Mouse (Mus musculus) embryonic facial prominence, embryonic 15.5 days (tissue): ENCODE results near the gene Lmntd2. TPM values are rescaled to one million over a fixed set of nuclear protein-coding genes. Genes with fewer than 3 reads are reported as not detected.
A peak's percentile ranks its signal among the peaks of the same experiment; 100 is the strongest.
"Not testable (repeated sequence)": the region's sequence is repeated elsewhere in the genome, so short reads cannot be mapped to it uniquely, and the experiment has no call there.

ENCODE experiments used
- ATAC-seq: fragments of 200-750 bp; cut with Nextera tagmentation; 2 replicates; pipeline ENCODE4 v1.8.0; 2017; ENCODE audit warnings: low read depth, moderate TSS enrichment; ENCODE audit not compliant: insufficient number of reproducible peaks, low FRiP score, low TSS enrichment
- H3K27ac ChIP-seq: fragments of 300-500 bp; sonication (generic); replicated peaks from 2 replicates; pipeline ENCODE4 v1.5.1; 2015; ENCODE audit warnings: mild to moderate bottlenecking, inconsistent platforms
- H3K27me3 ChIP-seq: fragments of 300-500 bp; sonication (generic); 2 replicates; pipeline ENCODE4 v1.6.1; 2015; ENCODE audit warnings: inconsistent platforms
- H3K36me3 ChIP-seq: fragments of 300-500 bp; sonication (generic); 2 replicates; pipeline ENCODE4 v1.6.1; 2015; ENCODE audit warnings: mild to moderate bottlenecking, inconsistent platforms
- H3K4me1 ChIP-seq: fragments of 300-500 bp; sonication (generic); 2 replicates; pipeline ENCODE4 v1.6.1; 2015; ENCODE audit warnings: inconsistent platforms
- H3K4me2 ChIP-seq: fragments of 300-500 bp; sonication (generic); replicated peaks from 2 replicates; pipeline ENCODE4 v1.6.1; 2015; ENCODE audit warnings: mild to moderate bottlenecking, inconsistent platforms
- H3K4me3 ChIP-seq: fragments of 300-500 bp; sonication (generic); replicated peaks from 2 replicates; pipeline ENCODE4 v1.5.1; 2015; ENCODE audit warnings: mild to moderate bottlenecking, inconsistent platforms
- H3K9ac ChIP-seq: fragments of 300-500 bp; sonication (generic); 2 replicates; pipeline ENCODE4 v1.6.1; 2015; ENCODE audit warnings: inconsistent platforms
- H3K9me3 ChIP-seq: fragments of 300-500 bp; sonication (generic); replicated peaks from 2 replicates; pipeline ENCODE4 v1.6.1; 2016; ENCODE audit warnings: inconsistent platforms
- WGBS: fragments of 180-500 bp; shearing (Covaris S2); methylation state at CpG from one replicate; pipeline ENCODE4 v1.1.7; 2015; 5-methylcytosine and 5-hydroxymethylcytosine counted together
- polyA plus RNA-seq: library from polyadenylated mRNA; unstranded; fragments of >200 nt; fragmentation: Nextera tagmentation; extraction: Ambion mirVana; gene quantifications from 2 replicates; pipeline ENCODE4 v1.2.1, GENCODE M21; 2015

Lmntd2 gene
- 2.3 and 3.6 TPM in 2 replicates for polyA plus RNA-seq

- peak within 1 kb of the TSS; percentile 95 for H3K4me2 ChIP-seq
- H3K9ac ChIP-seq: 0 out of 2 replicates have a peak within 1 kb of the TSS, but pooled peaks have one; percentile 57
- H3K9me3 ChIP-seq: no peaks in the 10 kb centered on the region
- 81% methylated on average over 11 of the region's 11 CpGs for WGBS
- H3K36me3 ChIP-seq: peaks cover 4% of the 10 kb centered on the region; the same call in 1 of the 2 replicates
- H3K27me3 ChIP-seq: no peaks in the 10 kb centered on the region
- peak within 1 kb of the TSS; percentile 90 for H3K27ac ChIP-seq
- peak within 1 kb of the TSS; percentile 73 for H3K4me3 ChIP-seq
- peaks cover 36% of the 10 kb centered on the region for H3K4me1 ChIP-seq
- ATAC-seq: no peak
These were observed at the start of gene Lmntd2 for GRCm38 (mm10) chr7:141213605-141214235. Lmntd2 (minus strand) TSS chr7:141214080.

- WGBS: 89% methylated on average over 13 of the region's 13 CpGs
- Histone ChIP-seq H3K4me3 (no peak overlapping the region), H3K27ac (no peak overlapping the region), H3K36me3 (peaks cover 57% of the 10 kb centered on the region), H3K4me1 (peaks cover 18% of the 10 kb centered on the region), H3K27me3 (no peaks in the 10 kb centered on the region), H3K4me2 (no peak overlapping the region), H3K9ac (no peak overlapping the region), H3K9me3 (no peaks in the 10 kb centered on the region)
- ATAC-seq: no peak
These were observed 49.8 kb upstream of the Lmntd2 start for GRCm38 (mm10) chr7:141263640-141264039.

GRCm38 (mm10) chr7:141261480-141261879 lies 47.6 kb upstream of the Lmntd2 start:
- WGBS: 90% methylated on average over 3 of the region's 3 CpGs
- H3K9ac ChIP-seq: no peak overlapping the region

GRCm38 (mm10) chr7:141256159-141256558 lies 42.3 kb upstream of the Lmntd2 start:
- Histone ChIP-seq H3K9ac (no peak overlapping the region), H3K36me3 (peaks cover 93% of the 10 kb centered on the region), H3K4me2 (no peak overlapping the region), H3K4me1 (no peaks in the 10 kb centered on the region), H3K4me3 (no peak overlapping the region), H3K27me3 (no peaks in the 10 kb centered on the region), H3K9me3 (no peaks in the 10 kb centered on the region), H3K27ac (no peak overlapping the region)
- 85% methylated on average over 10 of the region's 10 CpGs for WGBS
- ATAC-seq: no peak

More at GRCm38 (mm10) chr7:141261480-141261879, 47.6 kb upstream of the Lmntd2 start:
- Histone ChIP-seq H3K36me3 (peaks cover 78% of the 10 kb centered on the region), H3K9me3 (no peaks in the 10 kb centered on the region), H3K4me2 (no peak overlapping the region), H3K4me3 (no peak overlapping the region), H3K27me3 (no peaks in the 10 kb centered on the region), H3K4me1 (peaks cover 16% of the 10 kb centered on the region), H3K27ac (no peak overlapping the region)
- no peak for ATAC-seq

GRCm38 (mm10) chr7:141250486-141250885 lies 36.6 kb upstream of the Lmntd2 start:
- not testable (repeated sequence) for H3K4me3 ChIP-seq, H3K9me3 ChIP-seq, H3K4me1 ChIP-seq, H3K27ac ChIP-seq, ATAC-seq, H3K27me3 ChIP-seq, H3K4me2 ChIP-seq, H3K9ac ChIP-seq
- 89% methylated on average over 4 of the region's 4 CpGs for WGBS
- H3K36me3 ChIP-seq: peaks cover 94% of the 10 kb centered on the region

- Histone ChIP-seq H3K4me1 (peaks cover 22% of the 10 kb centered on the region), H3K36me3 (peaks cover 50% of the 10 kb centered on the region), H3K27me3 (no peaks in the 10 kb centered on the region), H3K27ac (no peak overlapping the region), H3K9me3 (no peaks in the 10 kb centered on the region), H3K9ac (no peak overlapping the region), H3K4me3 (no peak overlapping the region), H3K4me2 (no peak overlapping the region)
- no peak for ATAC-seq
- 90% methylated on average over 10 of the region's 10 CpGs for WGBS
These were observed 17.7 kb upstream of the Lmntd2 start for GRCm38 (mm10) chr7:141231551-141231950.

- H3K4me1 ChIP-seq: peaks cover 22% of the 10 kb centered on the region
- H3K27me3 ChIP-seq: no peaks in the 10 kb centered on the region
- no peak overlapping the region for H3K4me3 ChIP-seq
- no peak for ATAC-seq
- H3K9ac ChIP-seq: no peak overlapping the region
- H3K27ac ChIP-seq: no peak overlapping the region
- 94% methylated on average over 3 of the region's 3 CpGs for WGBS
- no peak overlapping the region for H3K4me2 ChIP-seq
- no peaks in the 10 kb centered on the region for H3K9me3 ChIP-seq
- H3K36me3 ChIP-seq: peaks cover 48% of the 10 kb centered on the region
These were observed 17.2 kb upstream of the Lmntd2 start for GRCm38 (mm10) chr7:141231111-141231510.

GRCm38 (mm10) chr7:141230570-141230969 lies 16.7 kb upstream of the Lmntd2 start:
- H3K36me3 ChIP-seq: peaks cover 42% of the 10 kb centered on the region
- peak overlapping the region; percentile 8; the same call in 1 of the 2 replicates for H3K4me3 ChIP-seq
- peak overlapping the region; percentile 74 for H3K4me2 ChIP-seq
- ATAC-seq: no peak
- no peaks in the 10 kb centered on the region for H3K9me3 ChIP-seq
- peaks cover 22% of the 10 kb centered on the region for H3K4me1 ChIP-seq
- H3K27me3 ChIP-seq: no peaks in the 10 kb centered on the region
- H3K9ac ChIP-seq: no peak overlapping the region
- no peak overlapping the region for H3K27ac ChIP-seq
- 89% methylated on average over 4 of the region's 4 CpGs for WGBS

- H3K4me2 ChIP-seq: peak overlapping the region; percentile 74
- H3K27ac ChIP-seq: no peak overlapping the region
- ATAC-seq: no peak
- H3K4me3 ChIP-seq: peak overlapping the region; percentile 100
- H3K4me1 ChIP-seq: peaks cover 22% of the 10 kb centered on the region
- no peaks in the 10 kb centered on the region for H3K27me3 ChIP-seq
- H3K36me3 ChIP-seq: peaks cover 34% of the 10 kb centered on the region
- WGBS: 54% methylated on average over 6 of the region's 6 CpGs
- H3K9me3 ChIP-seq: no peaks in the 10 kb centered on the region
- peak overlapping the region; percentile 93 for H3K9ac ChIP-seq
These were observed 15.8 kb upstream of the Lmntd2 start for GRCm38 (mm10) chr7:141229702-141230101.

GRCm38 (mm10) chr7:141228279-141229067 lies 14.6 kb upstream of the Lmntd2 start, which contains the start of gene Phrf1:
Phrf1 (plus strand) TSS chr7:141228784.
- H3K27ac ChIP-seq: peak within 1 kb of the TSS; percentile 96
- H3K4me3 ChIP-seq: peak within 1 kb of the TSS; percentile 100
- peak within 1 kb of the TSS; percentile 93 for H3K9ac ChIP-seq
- H3K36me3 ChIP-seq: peaks cover 21% of the 10 kb centered on the region
- ATAC-seq: peak; percentile 92
- WGBS: under 1% methylated on average over 76 of the region's 76 CpGs
- H3K4me2 ChIP-seq: peak within 1 kb of the TSS; percentile 74
- no peaks in the 10 kb centered on the region for H3K27me3 ChIP-seq
- peaks cover 22% of the 10 kb centered on the region for H3K4me1 ChIP-seq
- no peaks in the 10 kb centered on the region for H3K9me3 ChIP-seq

- ATAC-seq: no peak
- H3K9ac ChIP-seq: no peak overlapping the region
- no peaks in the 10 kb centered on the region for H3K9me3 ChIP-seq
- peaks cover 24% of the 10 kb centered on the region for H3K4me1 ChIP-seq
- peak overlapping the region; percentile 100; the same call in 1 of the 2 replicates for H3K4me3 ChIP-seq
- H3K36me3 ChIP-seq: peaks cover 15% of the 10 kb centered on the region
- H3K4me2 ChIP-seq: peak overlapping the region; percentile 74; the same call in 1 of the 2 replicates
- no peaks in the 10 kb centered on the region for H3K27me3 ChIP-seq
- no peak overlapping the region; the same call in 1 of the 2 replicates for H3K27ac ChIP-seq
- 81% methylated on average over 4 of the region's 4 CpGs for WGBS
These were observed 13.9 kb upstream of the Lmntd2 start for GRCm38 (mm10) chr7:141227796-141228195.
